Mouse (Mus musculus) megakaryocyte, embryonic 14.5 days (primary cell): ENCODE data around the gene Cryz.

Experiments used
- FLI1 ChIP-seq: IDR thresholded peaks from 2 replicates; pipeline ENCODE4 v1.6.1; 2012; ENCODE audit warnings: low read length, inconsistent platforms, mixed read lengths
- GATA1 ChIP-seq: IDR thresholded peaks from 3 replicates; pipeline ENCODE4 v1.6.1; 2012; ENCODE audit warnings: mixed read lengths, low read length, inconsistent platforms, borderline replicate concordance

DNA sequence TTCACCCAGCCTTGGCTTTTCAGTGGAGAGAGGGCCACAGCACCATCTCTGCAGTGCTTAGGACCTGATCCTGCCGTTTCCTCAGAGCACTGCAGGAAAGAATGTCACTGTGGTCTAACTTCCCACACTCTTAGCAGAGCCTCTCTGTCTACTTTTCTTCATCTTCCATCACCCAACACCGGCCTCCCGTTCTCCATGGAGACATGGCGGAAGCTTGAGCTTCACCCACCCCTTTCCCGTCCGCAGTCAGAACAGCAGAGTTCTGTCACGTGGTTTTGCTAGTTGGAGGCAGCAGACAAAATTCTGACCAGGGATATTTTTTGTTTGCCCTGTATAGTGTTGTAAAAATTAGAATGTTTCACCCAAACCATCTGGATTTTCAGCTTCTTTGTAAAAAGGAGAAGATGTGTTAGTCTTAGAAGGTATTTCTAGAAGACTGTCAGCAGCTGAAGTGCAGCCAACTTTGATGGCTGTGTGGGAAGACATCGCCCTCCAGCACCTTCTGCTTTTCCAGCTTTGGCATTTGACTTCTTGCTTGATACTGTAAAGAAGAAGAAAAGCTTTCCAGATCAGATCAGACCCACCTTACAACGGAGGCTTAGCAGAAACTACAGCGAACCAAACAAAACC, 54.8 kb downstream of the Cryz start:
- no peak for TF ChIP-seq FLI1
- TF ChIP-seq GATA1, result no peak
